Mouse (Mus musculus) midbrain, embryonic 12.5 days (tissue): ENCODE results near the gene Csmd2. TPM values are rescaled to one million over a fixed set of nuclear protein-coding genes. Genes with fewer than 3 reads are reported as not detected.

ENCODE experiments used
- ATAC-seq: fragments of 200-750 bp; cut with Nextera tagmentation; 2 replicates; pipeline ENCODE4 v1.8.0; 2017; ENCODE audit warnings: low read depth, moderate TSS enrichment, moderate library complexity; ENCODE audit not compliant: low FRiP score
- H3K27ac ChIP-seq: fragments of 300-500 bp; sonication (generic); replicated peaks from 2 replicates; pipeline ENCODE4 v1.5.1; 2016; ENCODE audit warnings: mild to moderate bottlenecking
- H3K27me3 ChIP-seq: fragments of 300-500 bp; sonication (generic); 2 replicates; pipeline ENCODE4 v1.6.1; 2016; ENCODE audit warnings: mild to moderate bottlenecking
- H3K36me3 ChIP-seq: fragments of 300-500 bp; sonication (generic); 2 replicates; pipeline ENCODE4 v1.6.1; 2016
- H3K4me1 ChIP-seq: fragments of 300-500 bp; sonication (generic); 2 replicates; pipeline ENCODE4 v1.6.1; 2016
- H3K4me2 ChIP-seq: fragments of 300-500 bp; sonication (generic); replicated peaks from 2 replicates; pipeline ENCODE4 v1.6.1; 2016; ENCODE audit warnings: mild to moderate bottlenecking, moderate library complexity
- H3K4me3 ChIP-seq: fragments of 300-500 bp; sonication (generic); 2 replicates; pipeline ENCODE4 v1.5.1; 2016; ENCODE audit warnings: mild to moderate bottlenecking
- H3K9ac ChIP-seq: fragments of 300-500 bp; sonication (generic); replicated peaks from 2 replicates; pipeline ENCODE4 v1.6.1; 2016; ENCODE audit warnings: mild to moderate bottlenecking, moderate library complexity
- H3K9me3 ChIP-seq: fragments of 300-500 bp; sonication (generic); 2 replicates; pipeline ENCODE4 v1.6.1; 2016; ENCODE audit warnings: mild to moderate bottlenecking
- WGBS: fragments of 180-500 bp; shearing (Covaris S2); methylation state at CpG from one replicate; pipeline ENCODE4 v1.1.7; 2016; 5-methylcytosine and 5-hydroxymethylcytosine counted together
- polyA plus RNA-seq: library from polyadenylated mRNA; unstranded; fragments of >200 nt; fragmentation: Nextera tagmentation; extraction: Ambion mirVana; gene quantifications from 2 replicates; pipeline ENCODE4 v1.2.1, GENCODE M21; 2016

Gene Csmd2
- polyA plus RNA-seq, 1 experiment from 2014 or later, result 5.6 TPM

DNA sequence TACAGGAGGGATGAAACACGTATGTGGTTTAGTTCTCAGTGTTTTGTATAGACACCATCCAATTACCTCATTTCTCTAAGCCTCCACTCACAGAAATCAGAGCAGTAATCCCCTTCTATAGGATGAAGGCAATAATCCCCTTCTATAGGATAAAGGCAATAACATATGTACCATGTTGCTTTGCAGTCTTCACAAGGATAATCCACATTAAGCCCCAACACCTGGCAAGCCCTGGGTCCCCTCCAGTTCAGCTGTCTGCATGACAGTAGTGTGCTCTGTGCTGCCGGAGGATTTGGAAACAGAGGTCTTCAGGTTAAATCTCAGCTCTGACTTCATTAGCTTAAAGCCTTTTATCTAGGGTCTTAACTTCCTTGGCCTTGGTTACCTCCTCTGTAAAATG lies 391.3 kb downstream of the Csmd2 start:
- no peaks in the 10 kb centered on the region for H3K9me3 ChIP-seq
- no peak overlapping the region for H3K27ac ChIP-seq
- H3K4me2 ChIP-seq, result no peak overlapping the region
- no peaks in the 10 kb centered on the region for H3K4me1 ChIP-seq
- H3K9ac ChIP-seq, result no peak overlapping the region
- WGBS, result 40% methylated on average over 2 of the region's 2 CpGs
- H3K4me3 ChIP-seq, result no peak overlapping the region
- ATAC-seq, result no peak
- no peaks in the 10 kb centered on the region for H3K36me3 ChIP-seq
- H3K27me3 ChIP-seq, result 0 out of 2 replicates have a peak, but pooled peaks cover 3% of the 10 kb centered on the region

DNA sequence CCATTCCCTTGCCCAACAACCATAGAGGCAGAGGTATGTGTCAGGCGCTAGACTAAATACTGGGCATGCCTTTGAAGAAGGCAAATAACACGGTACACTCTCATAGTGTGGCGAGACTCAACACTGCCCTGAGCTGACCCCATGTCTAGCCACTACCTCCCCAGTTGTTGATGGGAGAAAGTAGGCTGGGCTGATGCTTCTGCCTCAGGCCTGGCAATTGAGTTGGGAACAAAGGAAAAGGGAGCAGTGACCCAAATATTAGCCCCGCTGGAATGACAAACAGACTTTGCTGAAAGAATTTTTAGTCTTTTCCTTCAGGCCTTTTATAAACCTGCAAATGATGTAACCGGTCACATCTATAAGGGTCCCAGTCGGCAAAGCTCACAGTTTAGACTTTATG lies 393.7 kb downstream of the Csmd2 start:
- no peak for ATAC-seq
- H3K4me2 ChIP-seq, result no peak overlapping the region
- no peak overlapping the region for H3K9ac ChIP-seq
- H3K36me3 ChIP-seq, result no peaks in the 10 kb centered on the region
- H3K27ac ChIP-seq, result no peak overlapping the region
- no peak overlapping the region for H3K4me3 ChIP-seq
- 0 out of 2 replicates have a peak, but pooled peaks cover 2% of the 10 kb centered on the region for H3K27me3 ChIP-seq
- 85% methylated on average over 6 of the region's 6 CpGs for WGBS
- no peaks in the 10 kb centered on the region for H3K4me1 ChIP-seq
- H3K9me3 ChIP-seq, result no peaks in the 10 kb centered on the region

DNA sequence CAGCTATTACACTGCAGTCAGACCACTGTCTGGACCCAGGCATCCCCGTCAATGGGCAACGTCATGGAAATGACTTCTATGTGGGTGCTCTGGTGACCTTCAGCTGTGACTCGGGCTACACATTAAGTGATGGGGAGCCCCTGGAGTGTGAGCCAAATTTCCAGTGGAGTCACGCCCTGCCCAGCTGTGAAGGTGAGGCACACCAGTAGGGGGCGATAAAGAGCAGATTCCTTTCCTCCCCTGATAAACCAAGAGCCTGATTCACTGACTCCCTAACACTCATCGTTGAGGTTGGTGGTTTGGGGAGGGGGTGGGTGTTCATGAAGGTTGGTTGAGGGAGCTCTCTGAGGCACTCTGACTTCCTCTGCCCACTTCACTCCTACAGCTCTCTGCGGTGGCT lies 396.1 kb downstream of the Csmd2 start:
- WGBS, result 93% methylated on average over 7 of the region's 7 CpGs
- H3K4me1 ChIP-seq, result no peaks in the 10 kb centered on the region
- H3K27ac ChIP-seq, result no peak overlapping the region
- H3K9me3 ChIP-seq, result no peaks in the 10 kb centered on the region
- H3K4me2 ChIP-seq, result no peak overlapping the region
- no peak for ATAC-seq
- H3K36me3 ChIP-seq, result no peaks in the 10 kb centered on the region
- H3K9ac ChIP-seq, result no peak overlapping the region
- H3K27me3 ChIP-seq, result no peaks in the 10 kb centered on the region
- no peak overlapping the region for H3K4me3 ChIP-seq

DNA sequence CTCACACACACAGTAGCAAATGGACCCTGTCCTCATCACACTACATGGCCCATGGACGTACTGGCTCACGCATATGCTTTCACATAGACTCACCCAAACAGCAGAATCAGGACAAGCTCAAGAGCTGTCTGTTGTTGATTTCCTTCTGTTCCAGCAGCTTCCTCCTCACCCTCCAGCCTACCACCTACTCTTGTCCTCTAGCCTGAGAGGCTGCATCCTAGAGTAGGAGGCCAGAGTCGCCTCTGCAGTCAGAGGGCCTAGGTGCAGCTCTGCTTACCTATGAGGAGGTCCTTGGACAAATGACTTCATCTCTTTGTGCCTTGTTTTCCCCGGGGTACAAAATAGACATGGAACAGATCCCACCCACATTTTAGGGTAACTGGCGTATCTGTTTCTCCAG lies 403.8 kb downstream of the Csmd2 start:
- ATAC-seq, result no peak
- no peak overlapping the region for H3K27ac ChIP-seq
- 87% methylated on average over 5 of the region's 5 CpGs for WGBS

DNA sequence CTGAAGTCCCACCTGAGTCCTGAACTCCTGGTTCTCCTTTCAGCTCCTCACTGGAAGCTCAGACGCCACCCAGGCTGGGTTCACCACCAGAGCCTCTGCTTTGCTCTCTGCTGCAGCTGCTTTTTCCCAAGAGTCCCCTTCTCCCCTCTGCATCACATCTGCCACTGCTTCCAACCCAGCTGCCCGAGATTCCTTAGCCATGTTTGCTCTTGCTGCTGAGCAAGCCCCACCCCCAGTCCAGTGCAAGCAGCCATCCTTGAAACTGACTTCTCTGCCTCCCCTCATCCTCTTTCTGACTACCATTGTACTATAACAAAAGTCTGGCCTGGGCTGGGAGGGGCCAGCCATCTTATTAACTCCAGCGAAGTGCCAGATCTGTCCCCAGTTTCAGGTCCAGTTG lies 404.6 kb downstream of the Csmd2 start:
- no peaks in the 10 kb centered on the region for H3K9me3 ChIP-seq
- H3K4me1 ChIP-seq, result peaks cover 9% of the 10 kb centered on the region
- H3K27me3 ChIP-seq, result no peaks in the 10 kb centered on the region
- no peak overlapping the region for H3K4me2 ChIP-seq
- ATAC-seq, result no peak
- no peak overlapping the region for H3K9ac ChIP-seq
- no peak overlapping the region for H3K4me3 ChIP-seq
- WGBS, result 16% methylated on average over 3 of the region's 3 CpGs
- H3K27ac ChIP-seq, result no peak overlapping the region
- no peaks in the 10 kb centered on the region for H3K36me3 ChIP-seq

More for the DNA sequence above, 403.8 kb downstream of the Csmd2 start:
- H3K4me1 ChIP-seq, result peaks cover 9% of the 10 kb centered on the region
- no peaks in the 10 kb centered on the region for H3K27me3 ChIP-seq
- no peaks in the 10 kb centered on the region for H3K36me3 ChIP-seq
- no peaks in the 10 kb centered on the region for H3K9me3 ChIP-seq
- no peak overlapping the region for H3K4me3 ChIP-seq
- H3K4me2 ChIP-seq, result no peak overlapping the region
- H3K9ac ChIP-seq, result no peak overlapping the region

DNA sequence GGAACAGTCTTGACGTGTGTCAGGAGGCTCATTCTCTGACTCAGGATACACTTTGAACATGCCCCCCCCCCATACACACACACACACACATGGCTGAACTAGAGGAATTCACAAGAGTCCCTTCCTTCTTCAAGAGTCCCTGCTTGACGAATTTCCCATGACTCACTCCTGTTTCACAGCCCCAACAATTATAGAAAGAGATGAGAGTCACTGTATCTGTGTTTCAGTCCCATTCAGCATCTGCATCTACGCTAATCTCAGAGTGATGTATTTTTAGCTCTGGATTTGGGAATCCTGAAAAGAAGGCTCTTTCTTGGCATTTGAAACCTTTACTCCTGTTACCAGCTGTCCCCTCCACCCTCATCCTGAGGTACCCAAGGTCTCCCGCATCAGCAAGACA lies 406.2 kb downstream of the Csmd2 start:
- Histone ChIP-seq H3K4me1 (peaks cover 9% of the 10 kb centered on the region), H3K27me3 (no peaks in the 10 kb centered on the region), H3K4me2 (no peak overlapping the region), H3K9ac (no peak overlapping the region), H3K27ac (no peak overlapping the region), H3K9me3 (no peaks in the 10 kb centered on the region), H3K36me3 (no peaks in the 10 kb centered on the region), H3K4me3 (no peak overlapping the region)
- 85% methylated on average over 4 of the region's 4 CpGs for WGBS
- ATAC-seq, result no peak

DNA sequence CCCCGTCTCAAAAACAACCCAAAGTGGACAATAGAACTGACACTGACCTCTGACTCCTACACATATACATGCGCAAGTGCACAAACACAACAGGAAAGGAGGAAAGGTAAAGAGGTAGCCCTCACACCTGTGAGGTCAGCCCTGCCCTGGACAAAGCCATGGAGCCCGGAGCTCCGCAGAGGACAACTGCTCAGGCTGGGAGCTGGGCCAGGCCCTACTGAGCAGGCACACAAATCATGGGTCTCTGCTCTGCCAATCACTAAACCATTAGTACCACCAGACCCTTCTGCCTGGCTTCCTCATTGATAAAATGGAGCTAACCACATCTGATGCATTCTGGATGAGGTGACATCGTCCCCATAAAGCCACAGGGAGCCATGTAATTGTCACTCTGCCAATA lies 409.0 kb downstream of the Csmd2 start:
- Histone ChIP-seq H3K4me1 (peaks cover 13% of the 10 kb centered on the region), H3K4me3 (no peak overlapping the region), H3K9ac (no peak overlapping the region), H3K27ac (no peak overlapping the region), H3K36me3 (no peaks in the 10 kb centered on the region), H3K9me3 (no peaks in the 10 kb centered on the region), H3K4me2 (no peak overlapping the region), H3K27me3 (no peaks in the 10 kb centered on the region)
- WGBS, result 84% methylated on average over 5 of the region's 5 CpGs
- no peak for ATAC-seq

DNA sequence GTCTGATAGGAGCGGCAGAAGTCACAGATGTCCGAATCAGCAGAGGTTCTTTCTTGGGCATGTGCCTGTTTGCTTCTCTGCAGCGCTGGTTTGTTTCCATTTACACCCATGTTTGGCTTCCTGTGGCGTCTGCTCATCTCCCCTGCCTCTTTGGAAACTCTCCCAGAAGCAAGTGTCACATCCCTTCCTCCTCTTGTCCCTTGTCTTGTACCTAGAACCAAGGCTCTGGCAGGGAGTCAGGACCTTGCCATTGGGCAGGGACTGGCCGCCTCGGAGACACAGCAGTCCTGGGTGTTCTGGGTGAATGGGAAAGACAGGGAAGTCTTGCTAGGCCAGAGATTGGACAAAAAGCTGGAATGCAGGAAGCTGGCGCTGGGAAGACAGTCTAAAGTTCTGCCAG lies 410.1 kb downstream of the Csmd2 start:
- H3K4me2 ChIP-seq, result no peak overlapping the region
- 81% methylated on average over 7 of the region's 7 CpGs for WGBS
- H3K9ac ChIP-seq, result no peak overlapping the region
- H3K9me3 ChIP-seq, result no peaks in the 10 kb centered on the region
- H3K36me3 ChIP-seq, result no peaks in the 10 kb centered on the region
- H3K4me1 ChIP-seq, result peaks cover 4% of the 10 kb centered on the region; the same call in 1 of the 2 replicates
- no peaks in the 10 kb centered on the region for H3K27me3 ChIP-seq
- H3K4me3 ChIP-seq, result no peak overlapping the region
- no peak overlapping the region for H3K27ac ChIP-seq
- no peak for ATAC-seq

DNA sequence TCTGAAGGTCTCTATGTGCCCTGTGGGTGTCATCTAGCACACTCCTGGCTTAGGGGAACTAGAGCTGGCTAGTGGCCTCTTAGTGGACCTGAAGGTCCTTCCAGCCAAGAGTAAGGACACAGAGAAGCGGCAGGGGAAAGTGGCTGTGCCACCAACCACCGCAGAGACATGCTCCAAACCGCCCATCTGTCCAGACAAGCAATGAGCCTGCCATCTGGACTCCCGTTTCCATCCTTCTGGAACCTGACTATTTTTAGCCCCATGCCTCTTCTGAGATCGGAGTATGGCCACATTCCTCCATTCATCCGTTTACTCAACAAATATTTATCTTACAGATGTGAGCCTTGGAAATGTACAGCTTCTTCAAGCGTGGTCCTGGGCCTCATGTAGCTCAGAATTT lies 411.3 kb downstream of the Csmd2 start:
- no peak for ATAC-seq
- 67% methylated on average over 7 of the region's 7 CpGs for WGBS

DNA sequence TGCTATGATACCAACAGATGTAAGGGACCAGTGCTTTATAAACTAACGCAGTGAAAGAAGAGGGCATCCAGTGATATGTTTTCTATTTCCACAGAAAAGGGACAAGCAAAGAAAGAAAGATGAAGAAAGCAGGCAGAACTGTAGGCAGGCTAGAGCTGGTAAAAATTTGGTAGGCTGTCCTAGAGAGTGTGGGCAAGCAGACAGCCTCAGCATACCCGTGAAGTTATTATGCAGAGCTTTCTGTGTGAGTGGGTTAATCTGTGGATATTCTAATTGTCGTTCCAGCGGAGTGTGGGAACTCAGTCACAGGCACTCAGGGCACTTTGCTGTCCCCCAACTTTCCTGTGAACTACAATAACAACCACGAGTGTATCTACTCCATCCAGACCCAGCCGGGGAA lies 412.4 kb downstream of the Csmd2 start:
- no peaks in the 10 kb centered on the region for H3K9me3 ChIP-seq
- WGBS, result 78% methylated on average over 6 of the region's 6 CpGs
- H3K36me3 ChIP-seq, result no peaks in the 10 kb centered on the region
- no peak overlapping the region for H3K4me3 ChIP-seq
- H3K4me1 ChIP-seq, result peaks cover 4% of the 10 kb centered on the region; the same call in 1 of the 2 replicates
- no peak overlapping the region for H3K9ac ChIP-seq
- ATAC-seq, result no peak
- no peak overlapping the region for H3K27ac ChIP-seq
- H3K27me3 ChIP-seq, result no peaks in the 10 kb centered on the region
- no peak overlapping the region for H3K4me2 ChIP-seq

More for the DNA sequence above, 411.3 kb downstream of the Csmd2 start:
- H3K27ac ChIP-seq, result no peak overlapping the region
- H3K9me3 ChIP-seq, result no peaks in the 10 kb centered on the region
- H3K36me3 ChIP-seq, result no peaks in the 10 kb centered on the region
- H3K9ac ChIP-seq, result no peak overlapping the region
- peaks cover 4% of the 10 kb centered on the region; the same call in 1 of the 2 replicates for H3K4me1 ChIP-seq
- no peak overlapping the region for H3K4me3 ChIP-seq
- H3K4me2 ChIP-seq, result no peak overlapping the region
- H3K27me3 ChIP-seq, result no peaks in the 10 kb centered on the region

DNA sequence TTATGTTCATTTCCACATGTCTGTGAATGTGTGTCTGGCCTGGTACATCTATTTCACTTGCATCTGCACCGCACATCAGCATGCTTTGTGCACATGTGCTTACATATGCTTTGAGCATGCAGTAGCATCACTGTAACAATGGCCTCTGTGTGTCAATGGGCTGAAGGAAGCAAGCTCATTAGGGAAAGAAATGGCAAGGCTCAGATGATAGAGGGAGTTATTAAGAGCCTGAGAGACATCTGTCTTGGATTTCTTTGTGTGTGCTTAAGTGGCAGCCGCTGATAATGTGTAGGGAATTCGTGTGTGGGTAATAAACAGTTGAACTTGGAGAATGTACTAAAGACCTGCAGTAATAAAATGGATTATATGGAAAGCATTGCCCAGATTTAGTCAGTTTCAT lies 413.9 kb downstream of the Csmd2 start:
- Histone ChIP-seq H3K4me3 (no peak overlapping the region), H3K4me2 (no peak overlapping the region), H3K9ac (no peak overlapping the region), H3K9me3 (0 out of 2 replicates have a peak, but pooled peaks cover 2% of the 10 kb centered on the region), H3K4me1 (peaks cover 4% of the 10 kb centered on the region; the same call in 1 of the 2 replicates), H3K27ac (no peak overlapping the region), H3K27me3 (no peaks in the 10 kb centered on the region), H3K36me3 (no peaks in the 10 kb centered on the region)
- no peak for ATAC-seq
- 69% methylated on average over 3 of the region's 3 CpGs for WGBS

DNA sequence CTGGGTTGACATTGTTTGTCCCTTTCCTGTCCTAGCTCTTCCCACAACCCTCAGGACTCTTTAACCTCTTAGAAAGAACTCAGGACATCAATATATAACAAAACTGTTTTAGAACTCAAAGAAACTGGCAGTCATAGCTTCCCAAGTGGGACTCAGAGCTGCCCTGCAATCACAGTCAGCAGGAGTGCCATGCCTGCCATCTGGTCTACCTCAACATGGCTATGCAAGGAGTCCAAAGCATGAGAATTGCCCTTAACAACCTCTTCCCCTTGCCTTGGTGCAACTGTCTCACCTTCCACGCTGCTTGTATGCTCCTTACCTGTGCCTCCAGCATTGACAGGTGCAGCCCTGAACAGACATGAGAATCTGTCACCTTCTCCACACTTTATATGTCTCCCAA lies 415.0 kb downstream of the Csmd2 start:
- H3K9me3 ChIP-seq, result 0 out of 2 replicates have a peak, but pooled peaks cover 2% of the 10 kb centered on the region
- no peak overlapping the region for H3K4me3 ChIP-seq
- H3K4me1 ChIP-seq, result peaks cover 4% of the 10 kb centered on the region; the same call in 1 of the 2 replicates
- H3K27me3 ChIP-seq, result no peaks in the 10 kb centered on the region
- H3K27ac ChIP-seq, result no peak overlapping the region
- no peaks in the 10 kb centered on the region for H3K36me3 ChIP-seq
- no peak overlapping the region for H3K9ac ChIP-seq
- 77% methylated on average over 1 of the region's 1 CpGs for WGBS
- H3K4me2 ChIP-seq, result no peak overlapping the region
- no peak for ATAC-seq

DNA sequence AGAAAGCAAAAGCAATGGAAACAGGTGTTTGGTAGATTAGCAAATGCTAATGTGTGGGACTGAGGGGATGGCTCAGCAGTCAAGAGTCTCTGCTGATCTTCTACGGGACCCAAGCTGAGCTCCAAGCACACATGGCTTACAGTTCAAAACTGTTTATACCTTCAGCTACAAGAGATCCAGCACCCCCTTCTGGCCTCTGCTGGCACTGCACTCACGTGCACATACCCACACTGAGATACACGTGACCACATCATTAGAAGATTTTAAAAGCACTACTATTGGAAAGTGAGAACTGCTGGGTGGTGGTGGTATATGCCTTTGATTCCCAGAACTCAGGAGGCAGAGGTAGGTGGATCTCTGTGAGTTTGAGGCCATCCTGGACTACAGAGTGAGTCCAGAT lies 417.9 kb downstream of the Csmd2 start:
- 86% methylated on average over 3 of the region's 3 CpGs for WGBS
- Histone ChIP-seq H3K4me1 (no peaks in the 10 kb centered on the region), H3K9me3 (0 out of 2 replicates have a peak, but pooled peaks cover 2% of the 10 kb centered on the region), H3K9ac (no peak overlapping the region), H3K27me3 (no peaks in the 10 kb centered on the region), H3K4me2 (no peak overlapping the region), H3K27ac (no peak overlapping the region), H3K36me3 (no peaks in the 10 kb centered on the region), H3K4me3 (no peak overlapping the region)
- ATAC-seq, result no peak
